Mouse (Mus musculus) C2C12 (cell line): Measurements from ENCODE around the gene Mthfd1l.

ENCODE experiments used
- CEBPB ChIP-seq: IDR thresholded peaks from one replicate; pipeline ENCODE4 v1.6.1; 2011; ENCODE audit warnings: low read depth, mild to moderate bottlenecking, control low read depth, moderate library complexity
- CTCF ChIP-seq: IDR thresholded peaks from one replicate; pipeline ENCODE4 v1.5.1; 2011; ENCODE audit not compliant: control insufficient read depth, insufficient read depth, insufficient read length
- FOSL1 ChIP-seq: IDR thresholded peaks from one replicate; pipeline ENCODE4 v1.8.0; 2011; ENCODE audit warnings: mild to moderate bottlenecking, low read length; ENCODE audit not compliant: poor library complexity, insufficient read depth, severe bottlenecking
- MAX ChIP-seq: IDR thresholded peaks from one replicate; pipeline ENCODE4 v1.6.1; 2011; ENCODE audit warnings: mild to moderate bottlenecking, control low read depth
- USF1 ChIP-seq: IDR thresholded peaks from one replicate; pipeline ENCODE4 v1.6.1; 2011; ENCODE audit warnings: low read depth, mild to moderate bottlenecking, control low read depth, moderate library complexity

DNA sequence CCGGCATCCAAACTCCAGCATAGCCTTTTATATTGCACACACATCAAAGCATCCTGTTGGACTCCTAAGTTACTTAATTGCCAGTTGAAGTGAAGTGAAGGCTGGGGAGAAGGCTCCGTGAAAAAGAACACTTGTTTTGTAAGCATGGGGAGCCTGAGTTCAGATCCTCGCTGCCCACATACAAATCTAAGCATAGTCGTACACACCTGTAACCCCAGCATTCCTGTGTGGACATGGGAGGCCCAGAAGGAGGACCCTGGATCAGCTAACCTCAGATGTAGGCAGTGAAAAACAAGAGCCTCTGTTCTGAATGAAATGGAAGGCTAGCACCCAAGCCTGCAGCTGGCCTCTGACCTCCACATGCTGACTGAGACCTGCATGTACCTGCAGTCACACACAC is 79.8 kb downstream of the Mthfd1l start:
- no peak for TF ChIP-seq USF1
- TF ChIP-seq CTCF, result no peak
- TF ChIP-seq CEBPB, result no peak
- no peak for TF ChIP-seq FOSL1
- no peak for TF ChIP-seq MAX
